Mouse (Mus musculus): Measurements from ENCODE around the gene Pik3c2b. TPM values are rescaled to one million over a fixed set of nuclear protein-coding genes. Genes with fewer than 3 reads are reported as not detected.

Pik3c2b gene
- total RNA-seq, 1 experiment = 3.1 TPM

GRCm38 (mm10) chr1:133090641-133091040 lies 45.2 kb downstream of the Pik3c2b start:
- Histone ChIP-seq H3K27ac (ENCODE audit: insufficient read depth, low read depth, low read length, poor library complexity, severe bottlenecking) (no peak overlapping the region), H3K9me3 (ENCODE audit: control insufficient read depth, insufficient read depth, low read depth, low read length) (no peaks in the 10 kb centered on the region), H3K4me1 (ENCODE audit: control insufficient read depth in 2 of 2, insufficient read depth in 2 of 2, low read length in 2 of 2, poor library complexity in 1 of 2) (peaks cover 21 to 37% of the 10 kb centered on the region in 2 experiments), H3K9ac (ENCODE audit: insufficient read depth, low read depth, low read length, poor library complexity, severe bottlenecking) (no peak overlapping the region), H3K4me3 (ENCODE audit: insufficient read depth in 1 of 2, low read depth in 1 of 2, low read length in 2 of 2, poor library complexity in 1 of 2, severe bottlenecking in 1 of 2) (no peak overlapping the region), H3K36me3 (ENCODE audit: control insufficient read depth, insufficient read depth, low read length, poor library complexity, severe bottlenecking) (peaks cover 3% of the 10 kb centered on the region; the same call in 1 of the 2 replicates)
- no peak for DNase-seq (ENCODE audit: low read depth, low spot score)
- in situ Hi-C loops (cut with MboI; ENCODE audit: low sequenced_read_pairs in 2 of 2, unreplicated experiment in 2 of 2) = no loop called here
- no peak for TF ChIP-seq CHD2 (IDR thresholded peaks at IDR 0.05; ENCODE audit: low read depth, low read length)
- TF ChIP-seq ZC3H11A (IDR thresholded peaks at IDR 0.05; ENCODE audit: borderline replicate concordance, low read depth, low read length) = no peak
- no peak for TF ChIP-seq ZNF384 (IDR thresholded peaks at IDR 0.05; ENCODE audit: low read depth, low read length)
- TF ChIP-seq HCFC1 (IDR thresholded peaks at IDR 0.05; ENCODE audit: borderline replicate concordance, insufficient read depth, low read length) = no peak
- TF ChIP-seq MAFK (IDR thresholded peaks at IDR 0.05; ENCODE audit: insufficient read depth, low read depth, low read length) = no peak

DNA sequence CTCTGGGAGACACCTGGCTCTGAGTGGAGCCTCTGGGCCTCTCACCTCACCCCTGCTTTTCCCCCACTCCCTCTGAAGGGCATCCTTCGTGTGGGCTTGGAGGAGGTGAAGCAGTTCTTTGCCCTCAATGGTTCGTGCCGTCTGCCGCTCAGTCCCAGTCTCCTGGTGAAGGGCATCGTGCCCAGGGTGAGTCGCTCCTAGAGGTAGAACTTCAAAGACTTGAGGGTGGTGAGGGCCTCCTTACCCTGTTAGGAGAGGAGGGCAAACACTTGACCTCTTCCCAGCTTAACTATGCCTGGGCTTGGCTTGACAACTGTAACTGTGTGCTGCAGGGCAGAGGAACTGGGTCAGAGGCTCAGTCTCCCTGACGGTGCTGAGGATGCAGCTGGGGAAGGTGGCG lies 46.0 kb downstream of the Pik3c2b start:
- no peaks in the 10 kb centered on the region for H3K9me3 ChIP-seq (ENCODE audit: control insufficient read depth, insufficient read depth, low read depth, low read length)
- TF ChIP-seq ZNF384 (IDR thresholded peaks at IDR 0.05; ENCODE audit: low read depth, low read length) (no peak), HCFC1 (IDR thresholded peaks at IDR 0.05; ENCODE audit: borderline replicate concordance, insufficient read depth, low read length) (no peak), ZC3H11A (IDR thresholded peaks at IDR 0.05; ENCODE audit: borderline replicate concordance, low read depth, low read length) (no peak), CHD2 (IDR thresholded peaks at IDR 0.05; ENCODE audit: low read depth, low read length) (no peak)
- no peak overlapping the region for H3K9ac ChIP-seq (ENCODE audit: insufficient read depth, low read depth, low read length, poor library complexity, severe bottlenecking)
- no peak overlapping the region for H3K4me3 ChIP-seq (ENCODE audit: insufficient read depth in 1 of 2, low read depth in 1 of 2, low read length in 2 of 2, poor library complexity in 1 of 2, severe bottlenecking in 1 of 2)
- DNase-seq (ENCODE audit: low read depth, low spot score) = no peak
- peaks cover 3% of the 10 kb centered on the region; the same call in 1 of the 2 replicates for H3K36me3 ChIP-seq (ENCODE audit: control insufficient read depth, insufficient read depth, low read length, poor library complexity, severe bottlenecking)
- in situ Hi-C loops (cut with MboI; ENCODE audit: low sequenced_read_pairs in 2 of 2, unreplicated experiment in 2 of 2) = no loop called here
- no peak overlapping the region for H3K27ac ChIP-seq (ENCODE audit: insufficient read depth, low read depth, low read length, poor library complexity, severe bottlenecking)
- peaks cover 23 to 40% of the 10 kb centered on the region in 2 experiments for H3K4me1 ChIP-seq (ENCODE audit: control insufficient read depth in 2 of 2, insufficient read depth in 2 of 2, low read length in 2 of 2, poor library complexity in 1 of 2)

- Histone ChIP-seq H3K4me1 (ENCODE audit: control insufficient read depth in 2 of 2, insufficient read depth in 2 of 2, low read length in 2 of 2, poor library complexity in 1 of 2) (peaks cover 15 to 30% of the 10 kb centered on the region in 2 experiments), H3K36me3 (ENCODE audit: control insufficient read depth, insufficient read depth, low read length, poor library complexity, severe bottlenecking) (peaks cover 3% of the 10 kb centered on the region; the same call in 1 of the 2 replicates), H3K27ac (ENCODE audit: insufficient read depth, low read depth, low read length, poor library complexity, severe bottlenecking) (no peak overlapping the region), H3K9me3 (ENCODE audit: control insufficient read depth, insufficient read depth, low read depth, low read length) (no peaks in the 10 kb centered on the region), H3K9ac (ENCODE audit: insufficient read depth, low read depth, low read length, poor library complexity, severe bottlenecking) (no peak overlapping the region), H3K4me3 (ENCODE audit: insufficient read depth in 1 of 2, low read depth in 1 of 2, low read length in 2 of 2, poor library complexity in 1 of 2, severe bottlenecking in 1 of 2) (no peak overlapping the region)
- in situ Hi-C loops (cut with MboI; ENCODE audit: low sequenced_read_pairs in 2 of 2, unreplicated experiment in 2 of 2) = no loop called here
- no peak for DNase-seq (ENCODE audit: low read depth, low spot score)
- no peak for TF ChIP-seq MAFK (IDR thresholded peaks at IDR 0.05; ENCODE audit: insufficient read depth, low read depth, low read length)
These were observed 48.3 kb downstream of the Pik3c2b start for GRCm38 (mm10) chr1:133093719-133094118.

GRCm38 (mm10) chr1:133100980-133101798 lies 55.7 kb downstream of the Pik3c2b start:
- peaks cover 4 to 15% of the 10 kb centered on the region in 2 experiments for H3K4me1 ChIP-seq (ENCODE audit: control insufficient read depth in 2 of 2, insufficient read depth in 2 of 2, low read length in 2 of 2, poor library complexity in 1 of 2)
- peak overlapping the region; percentile 26 for H3K27ac ChIP-seq (ENCODE audit: insufficient read depth, low read depth, low read length, poor library complexity, severe bottlenecking)
- peak overlapping the region; percentile 13 for H3K9ac ChIP-seq (ENCODE audit: insufficient read depth, low read depth, low read length, poor library complexity, severe bottlenecking)
- in situ Hi-C loops (cut with MboI; ENCODE audit: low sequenced_read_pairs in 2 of 2, unreplicated experiment in 2 of 2) = no loop called here
- DNase-seq (ENCODE audit: low read depth, low spot score) = peak; percentile 86
- H3K9me3 ChIP-seq (ENCODE audit: control insufficient read depth, insufficient read depth, low read depth, low read length) = no peaks in the 10 kb centered on the region
- peak overlapping the region; percentile 44 to 54; a peak in 3 of 4 replicates for H3K4me3 ChIP-seq (ENCODE audit: insufficient read depth in 1 of 2, low read depth in 1 of 2, low read length in 2 of 2, poor library complexity in 1 of 2, severe bottlenecking in 1 of 2)
- TF ChIP-seq MAFK (IDR thresholded peaks at IDR 0.05; ENCODE audit: insufficient read depth, low read depth, low read length) (no peak), ZNF384 (IDR thresholded peaks at IDR 0.05; ENCODE audit: low read depth, low read length) (no peak), HCFC1 (IDR thresholded peaks at IDR 0.05; ENCODE audit: borderline replicate concordance, insufficient read depth, low read length) (0 out of 2 replicates have a peak, but pooled peaks have one; percentile 25), ZC3H11A (IDR thresholded peaks at IDR 0.05; ENCODE audit: borderline replicate concordance, low read depth, low read length) (peak; percentile 36; the same call in 1 of the 2 replicates), CHD2 (IDR thresholded peaks at IDR 0.05; ENCODE audit: low read depth, low read length) (no peak)
- H3K36me3 ChIP-seq (ENCODE audit: control insufficient read depth, insufficient read depth, low read length, poor library complexity, severe bottlenecking) = peaks cover 13% of the 10 kb centered on the region
